Mouse (Mus musculus) fibroblast of lung, adult 2 months (primary cell): Measurements from ENCODE around the gene Olfr1195.
"Not testable (repeated sequence)": the region's sequence is repeated elsewhere in the genome, so short reads cannot be mapped to it uniquely, and the experiment has no call there.

ENCODE experiments used
- DNase-seq: peaks from one replicate; pipeline ENCODE4 v3.0.0-alpha.2; 2011; ENCODE audit warnings: low read depth

Olfr1195 gene

GRCm38 (mm10) chr2:88689087-88689486 lies at the start of gene Olfr1195:
Olfr1195 (minus strand) TSS chr2:88689187.
- DNase-seq, result no peak

GRCm38 (mm10) chr2:88732266-88732665 lies 43.3 kb upstream of the Olfr1195 start, which contains the start of gene Olfr1197:
Olfr1197 (minus strand) TSS chr2:88732366.
- DNase-seq, result no peak

- DNase-seq, result no peak
Measured at GRCm38 (mm10) chr2:88704497-88704896, 15.5 kb upstream of the Olfr1195 start, which contains the start of gene Olfr1196. Olfr1196 (minus strand) TSS chr2:88704597.

GRCm38 (mm10) chr2:88675328-88675727 lies 13.7 kb downstream of the Olfr1195 start, which contains the start of gene Olfr1193:
Olfr1193 (plus strand) TSS chr2:88675628.
- DNase-seq, result not testable (repeated sequence)

GRCm38 (mm10) chr2:88648209-88648608 lies 40.8 kb downstream of the Olfr1195 start, which contains the start of gene Olfr1192-ps1:
Olfr1192-ps1 (plus strand) TSS chr2:88648509.
- no peak for DNase-seq

- DNase-seq, result not testable (repeated sequence)
Measured at GRCm38 (mm10) chr2:88640242-88640641, 48.7 kb downstream of the Olfr1195 start, which contains the start of gene Olfr1191-ps1. Olfr1191-ps1 (plus strand) TSS chr2:88640542.
